Mouse (Mus musculus): ENCODE measurements around the gene Atp2b2.

- TF ChIP-seq EP300 (IDR thresholded peaks at IDR 0.05; ENCODE audit: low read depth) (no peak), CTCF (IDR thresholded peaks at IDR 0.05; ENCODE audit: low read depth) (no peak)
These were observed 20.3 kb downstream of the Atp2b2 start for GRCm38 (mm10) chr6:114022104-114022503.

Data from liver, embryonic 14.5 days (tissue).